Mouse (Mus musculus) MEL (cell line): ENCODE results near the gene Abcg1. TPM values are rescaled to one million over a fixed set of nuclear protein-coding genes. Genes with fewer than 3 reads are reported as not detected.
A peak's percentile ranks its signal among the peaks of the same experiment; 100 is the strongest.

Source experiments
- DNase-seq: peaks from one replicate; pipeline ENCODE4 v3.0.0; 2011; ENCODE audit warnings: low read depth, low spot score
- H3K27ac ChIP-seq: 2 replicates; pipeline ENCODE4 v1.5.1; 2012; ENCODE audit warnings: low read depth, mild to moderate bottlenecking, control low read depth, low read length, moderate library complexity; ENCODE audit not compliant: control insufficient read depth
- H3K27me3 ChIP-seq, 2 experiments: fragments of 150-350 bp in 1 of 2; sonication (generic) in 1 of 2; 2 replicates each; pipeline ENCODE4 v1.6.1; 2012; ENCODE audit warnings: low read length in 2 of 2, mild to moderate bottlenecking in 2 of 2, improper control_type of control experiment in 1 of 2, moderate library complexity in 1 of 2; ENCODE audit not compliant: insufficient read depth in 2 of 2, control insufficient read depth in 1 of 2
- H3K36me3 ChIP-seq, 2 experiments: 2 replicates each; pipeline ENCODE4 v1.6.1; 2012 to 2014; ENCODE audit warnings: low read length in 2 of 2, improper control_type of control experiment in 1 of 2, inconsistent platforms in 1 of 2, mild to moderate bottlenecking in 1 of 2; ENCODE audit not compliant: insufficient read depth in 2 of 2, control insufficient read depth in 1 of 2
- H3K4me1 ChIP-seq, 2 experiments: fragments of 150-350 bp in 1 of 2; sonication (generic) in 1 of 2; 2 replicates each; pipeline ENCODE4 v1.6.1; 2012; ENCODE audit warnings: low read length in 2 of 2, improper control_type of control experiment in 1 of 2, mild to moderate bottlenecking in 1 of 2; ENCODE audit not compliant: insufficient read depth in 2 of 2, control insufficient read depth in 1 of 2
- H3K4me3 ChIP-seq, 2 experiments: fragments of 150-350 bp in 1 of 2; sonication (generic) in 1 of 2; 2 replicates each; pipeline ENCODE4 v1.5.1; 2012; ENCODE audit warnings: low read depth in 2 of 2, low read length in 2 of 2, mild to moderate bottlenecking in 2 of 2, moderate library complexity in 2 of 2, control low read depth in 1 of 2, improper control_type of control experiment in 1 of 2; ENCODE audit not compliant: control insufficient read depth in 1 of 2, insufficient read depth in 1 of 2
- H3K79me2 ChIP-seq: 2 replicates; pipeline ENCODE4 v1.6.1; 2012; ENCODE audit warnings: mild to moderate bottlenecking, low read length, moderate library complexity; ENCODE audit not compliant: control insufficient read depth, poor library complexity, insufficient read depth
- H3K9ac ChIP-seq: 2 replicates; pipeline ENCODE4 v1.6.1; 2012; ENCODE audit warnings: low read depth, mild to moderate bottlenecking, control low read depth, low read length, moderate library complexity; ENCODE audit not compliant: control insufficient read depth, poor library complexity, severe bottlenecking
- H3K9me3 ChIP-seq: fragments of 150-350 bp; sonication (generic); replicated peaks from 2 replicates; pipeline ENCODE4 v1.6.1; 2012; ENCODE audit warnings: mild to moderate bottlenecking, low read length, improper control_type of control experiment, moderate library complexity; ENCODE audit not compliant: insufficient read depth
- BHLHE40 ChIP-seq: IDR thresholded peaks from 2 replicates; pipeline ENCODE4 v1.6.1; 2012; ENCODE audit warnings: low read depth, mild to moderate bottlenecking, inconsistent platforms, low read length, improper control_type of control experiment, borderline replicate concordance
- CHD1 ChIP-seq: IDR thresholded peaks from 2 replicates; pipeline ENCODE4 v1.6.1; 2012; ENCODE audit warnings: low read depth, mild to moderate bottlenecking, inconsistent platforms, low read length, improper control_type of control experiment
- CTCF ChIP-seq, 3 experiments: IDR thresholded peaks in 2 of 3; conservative IDR thresholded peaks in 1 of 3; 2 replicates each; pipeline ENCODE4 v1.5.1; 2011 to 2012; ENCODE audit warnings: low read length in 3 of 3, low read depth in 2 of 3, mild to moderate bottlenecking in 2 of 3, improper control_type of control experiment in 1 of 3, inconsistent platforms in 1 of 3, mixed read lengths in 1 of 3, moderate library complexity in 1 of 3; ENCODE audit not compliant: control insufficient read depth in 1 of 3, insufficient read depth in 1 of 3, poor library complexity in 1 of 3, severe bottlenecking in 1 of 3
- EP300 ChIP-seq, 2 experiments: IDR thresholded peaks; 2 replicates each; pipeline ENCODE4 v1.6.1; 2011; ENCODE audit warnings: improper control_type of control experiment in 2 of 2, low read length in 2 of 2, low read depth in 1 of 2, mild to moderate bottlenecking in 1 of 2
- GABPA ChIP-seq: IDR thresholded peaks from 2 replicates; pipeline ENCODE4 v1.6.1; 2012; ENCODE audit warnings: low read depth, mild to moderate bottlenecking, inconsistent platforms, low read length, improper control_type of control experiment, moderate library complexity
- GATA1 ChIP-seq: IDR thresholded peaks from 2 replicates; pipeline ENCODE4 v1.6.1; 2011; ENCODE audit warnings: low read depth, low read length, improper control_type of control experiment
- MAFK ChIP-seq: IDR thresholded peaks from 2 replicates; pipeline ENCODE4 v1.6.1; 2011; ENCODE audit warnings: low read depth, mild to moderate bottlenecking, low read length, improper control_type of control experiment, borderline replicate concordance
- MAX ChIP-seq: IDR thresholded peaks from 2 replicates; pipeline ENCODE4 v1.6.1; 2011; ENCODE audit warnings: low read length, improper control_type of control experiment
- MAZ ChIP-seq: IDR thresholded peaks from 2 replicates; pipeline ENCODE4 v1.6.1; 2012; ENCODE audit warnings: low read depth, mild to moderate bottlenecking, inconsistent platforms, low read length, improper control_type of control experiment
- MEF2A ChIP-seq: IDR thresholded peaks from 2 replicates; pipeline ENCODE4 v1.6.1; 2014; ENCODE audit warnings: low read depth, mild to moderate bottlenecking, inconsistent platforms, low read length, improper control_type of control experiment; ENCODE audit not compliant: poor library complexity, insufficient replicate concordance, severe bottlenecking; ENCODE audit errors: extremely low read depth
- MXI1 ChIP-seq: IDR thresholded peaks from 2 replicates; pipeline ENCODE4 v1.6.1; 2011; ENCODE audit warnings: mild to moderate bottlenecking, low read depth, low read length, improper control_type of control experiment
- MYB ChIP-seq: IDR thresholded peaks from 2 replicates; pipeline ENCODE4 v1.6.1; 2011; ENCODE audit warnings: mild to moderate bottlenecking, low read depth, low read length, improper control_type of control experiment
- NRF1 ChIP-seq: IDR thresholded peaks from 2 replicates; pipeline ENCODE4 v1.6.1; 2014; ENCODE audit warnings: low read depth, mild to moderate bottlenecking, inconsistent platforms, low read length, improper control_type of control experiment, moderate library complexity; ENCODE audit not compliant: poor library complexity, insufficient read depth, severe bottlenecking
- POLR2A ChIP-seq, 2 experiments: IDR thresholded peaks; 2 replicates each; pipeline ENCODE4 v1.6.1; 2011 to 2012; ENCODE audit warnings: low read length in 2 of 2, mild to moderate bottlenecking in 2 of 2, control low read depth in 1 of 2, improper control_type of control experiment in 1 of 2, low read depth in 1 of 2, moderate library complexity in 1 of 2; ENCODE audit not compliant: control insufficient read depth in 1 of 2, insufficient read depth in 1 of 2, poor library complexity in 1 of 2
- POLR2AphosphoS2 ChIP-seq: IDR thresholded peaks from 2 replicates; pipeline ENCODE4 v1.6.1; 2011; ENCODE audit warnings: low read length, improper control_type of control experiment
- RAD21 ChIP-seq: IDR thresholded peaks from 2 replicates; pipeline ENCODE4 v1.6.1; 2011; ENCODE audit warnings: mild to moderate bottlenecking, low read depth, low read length, improper control_type of control experiment
- TBP ChIP-seq: IDR thresholded peaks from 2 replicates; pipeline ENCODE4 v1.8.0; 2011; ENCODE audit warnings: low read depth, low read length, improper control_type of control experiment
- ZC3H11A ChIP-seq: IDR thresholded peaks from 2 replicates; pipeline ENCODE4 v1.6.1; 2012; ENCODE audit warnings: low read depth, mild to moderate bottlenecking, inconsistent platforms, low read length, improper control_type of control experiment
- polyA plus RNA-seq, 2 experiments: library from polyadenylated mRNA; stranded (reverse) in 1 of 2; unstranded in 1 of 2; fragments of >175 nt in 1 of 2; fragments of >200 nt in 1 of 2; gene quantifications; 2 replicates each; pipeline versions ENCODE4 v1.2.1 to v1.2.4; 2012; ENCODE audit warnings: low replicate concordance in 2 of 2, low read depth in 1 of 2; ENCODE audit not compliant: insufficient read length in 2 of 2, insufficient read depth in 1 of 2, missing spikeins in 1 of 2
- total RNA-seq: library from RNA; depleted of rRNA; stranded (reverse); fragments of 300-350 nt; gene quantifications from 2 replicates; pipeline ENCODE4 v1.2.3, GENCODE M21; 2012

Abcg1 gene
- total and polyA plus RNA-seq, 3 experiments = 11.6 to 18.0 TPM; not detected in 1

DNA sequence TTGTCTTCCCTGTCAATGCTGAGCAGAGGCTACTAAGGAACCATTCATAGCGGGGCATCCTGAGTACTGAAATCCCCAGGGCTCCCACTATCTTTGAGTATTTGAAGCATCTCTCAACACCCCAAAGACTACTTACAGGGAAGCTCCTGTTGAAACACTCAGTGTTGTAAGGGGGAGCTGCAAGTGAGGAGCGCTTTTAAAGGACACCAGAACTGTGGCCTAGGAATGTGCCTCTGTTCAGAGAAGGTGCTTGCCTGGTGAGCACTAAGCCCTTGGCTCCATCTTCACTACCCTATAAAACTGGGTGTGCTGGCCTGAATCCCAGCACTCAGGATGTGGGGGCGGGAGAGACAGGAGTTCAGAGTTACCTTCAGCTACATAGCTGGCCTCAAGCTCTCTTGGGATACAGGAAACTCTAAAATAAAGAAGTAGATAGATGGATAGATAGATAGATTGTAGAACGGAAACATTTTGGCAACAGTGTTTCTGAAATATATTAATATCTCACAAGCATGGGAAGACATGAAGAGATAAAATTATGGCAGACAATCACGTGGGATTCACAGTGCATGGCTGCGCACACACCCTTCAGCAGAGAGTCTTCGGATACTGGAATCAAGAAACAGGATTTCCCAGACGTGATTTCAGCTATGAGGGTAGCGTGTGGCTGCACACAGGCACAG, 22.7 kb upstream of the Abcg1 start (continued):
- TF ChIP-seq NRF1 (0 out of 2 replicates have a peak, but pooled peaks have one; percentile 39), MXI1 (peak; percentile 64), GABPA (no peak), BHLHE40 (peak; percentile 69; the same call in 1 of the 2 replicates), ZC3H11A (no peak), RAD21 (no peak)

DNA sequence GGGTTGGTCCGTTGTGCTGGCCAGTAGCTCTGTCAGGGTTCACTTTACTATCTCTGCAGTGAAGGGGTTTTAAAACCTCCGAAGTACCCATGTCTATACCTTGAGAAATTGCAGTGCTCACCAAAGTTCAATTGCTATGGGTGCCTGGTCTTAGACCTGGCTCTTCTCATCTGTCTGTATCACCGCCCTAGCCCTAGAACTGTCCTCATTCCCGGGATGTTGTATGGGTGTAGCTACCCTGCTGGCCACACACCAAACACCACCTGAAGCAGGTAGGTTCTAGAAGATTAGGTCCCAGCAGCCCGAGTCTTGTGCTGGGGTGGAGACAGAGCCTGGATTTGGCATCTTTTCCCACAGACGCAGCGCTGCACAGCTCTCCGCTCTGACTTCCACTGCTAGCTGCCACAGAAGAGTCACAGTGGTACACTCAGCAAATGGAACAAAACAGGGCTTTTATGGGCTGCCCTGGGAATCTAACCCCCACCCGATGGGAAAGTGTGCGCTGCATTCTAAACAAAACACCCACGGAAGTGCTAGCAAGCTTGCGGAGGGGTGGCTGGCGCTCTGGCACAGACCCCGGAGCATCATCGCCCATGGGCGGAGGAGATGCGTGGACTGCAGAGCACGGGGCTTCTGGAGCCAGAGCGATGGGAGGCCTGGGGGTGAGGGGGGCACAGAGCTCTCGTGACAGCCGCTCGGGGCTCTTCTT, 21.2 kb upstream of the Abcg1 start:
- no peaks in the 10 kb centered on the region for H3K79me2 ChIP-seq
- DNase-seq = no peak
- no peak overlapping the region for H3K4me3 ChIP-seq
- TF ChIP-seq MXI1 (no peak), RAD21 (no peak), GATA1 (no peak), MAX (no peak), ZC3H11A (no peak), MEF2A (no peak), CTCF (IDR thresholded peaks at IDR 0.05 in 2 of 3, conservative IDR thresholded peaks at IDR 0.05 in 1 of 3; ENCODE audit: control insufficient read depth in 1 of 3, insufficient read depth in 1 of 3, low read depth in 2 of 3, low read length in 3 of 3, poor library complexity in 1 of 3, severe bottlenecking in 1 of 3) (no peak), POLR2AphosphoS2 (no peak), MAFK (no peak), CHD1 (no peak), EP300 (IDR thresholded peaks at IDR 0.05; ENCODE audit: low read depth in 1 of 2, low read length in 2 of 2) (no peak), MYB (no peak), TBP (no peak)
- H3K4me1 ChIP-seq = peaks cover 27 to 49% of the 10 kb centered on the region in 2 experiments
- no peak overlapping the region for H3K9ac ChIP-seq
- peaks cover 0 to 45% of the 10 kb centered on the region in 2 experiments; a peak in 2 of 4 replicates for H3K36me3 ChIP-seq
- no peak overlapping the region for H3K27ac ChIP-seq
- H3K9me3 ChIP-seq = no peaks in the 10 kb centered on the region
- H3K27me3 ChIP-seq = no peaks in the 10 kb centered on the region

DNA sequence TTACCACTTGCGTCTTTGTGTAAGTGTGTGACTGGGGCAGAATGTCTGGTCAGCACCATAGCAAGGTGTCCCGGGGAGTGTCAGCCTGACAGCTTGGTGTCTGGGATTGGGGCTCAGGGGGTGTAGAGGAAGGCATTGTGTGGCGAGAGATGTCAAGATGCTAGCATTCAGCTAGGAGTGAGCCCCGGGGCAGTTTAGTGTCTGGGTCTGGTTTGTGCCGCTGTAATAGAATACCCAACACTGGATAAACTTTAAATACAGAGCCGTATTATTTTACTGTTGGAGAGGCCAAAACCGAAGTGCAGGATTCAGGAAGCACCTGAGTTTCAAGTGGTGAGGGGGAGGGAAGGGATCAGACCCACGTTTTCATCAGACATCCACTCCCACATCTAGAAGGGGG, 20.1 kb upstream of the Abcg1 start:
- Histone ChIP-seq H3K4me1 (peaks cover 27 to 49% of the 10 kb centered on the region in 2 experiments), H3K36me3 (peaks cover 0 to 45% of the 10 kb centered on the region in 2 experiments; a peak in 2 of 4 replicates), H3K27ac (no peak overlapping the region), H3K9ac (no peak overlapping the region), H3K27me3 (no peaks in the 10 kb centered on the region), H3K9me3 (no peaks in the 10 kb centered on the region), H3K4me3 (no peak overlapping the region), H3K79me2 (no peaks in the 10 kb centered on the region)
- TF ChIP-seq MAZ = no peak
- TF ChIP-seq RAD21 = no peak
- TF ChIP-seq POLR2A (IDR thresholded peaks at IDR 0.05; ENCODE audit: control insufficient read depth in 1 of 2, insufficient read depth in 1 of 2, low read depth in 1 of 2, low read length in 2 of 2, poor library complexity in 1 of 2) = no peak
- DNase-seq = no peak
